Mouse (Mus musculus) stomach, embryonic 16.5 days (tissue): ENCODE measurements around the gene Vps35l. TPM values are rescaled to one million over a fixed set of nuclear protein-coding genes. Genes with fewer than 3 reads are reported as not detected.

ENCODE experiments used
- ATAC-seq: fragments of 200-750 bp; cut with Nextera tagmentation; 2 replicates; pipeline ENCODE4 v1.8.0; 2017; ENCODE audit warnings: moderate number of reproducible peaks, moderate TSS enrichment; ENCODE audit not compliant: insufficient read depth, low FRiP score
- H3K27ac ChIP-seq: fragments of 300-500 bp; sonication (generic); 2 replicates; pipeline ENCODE4 v1.5.1; 2014; ENCODE audit warnings: low read length
- H3K27me3 ChIP-seq: fragments of 300-500 bp; sonication (generic); 2 replicates; pipeline ENCODE4 v1.6.1; 2014; ENCODE audit warnings: low read length, control low read depth, mixed read lengths; ENCODE audit not compliant: control insufficient read depth, insufficient read depth
- H3K36me3 ChIP-seq: fragments of 300-500 bp; sonication (generic); 2 replicates; pipeline ENCODE4 v1.6.1; 2014; ENCODE audit warnings: low read length; ENCODE audit not compliant: control insufficient read depth, insufficient read depth
- H3K4me1 ChIP-seq: fragments of 300-500 bp; sonication (generic); 2 replicates; pipeline ENCODE4 v1.6.1; 2014; ENCODE audit warnings: low read length, control low read depth, mixed read lengths; ENCODE audit not compliant: control insufficient read depth, insufficient read depth
- H3K4me2 ChIP-seq: fragments of 300-500 bp; sonication (generic); 2 replicates; pipeline ENCODE4 v1.6.1; 2014; ENCODE audit warnings: low read depth, low read length, mixed read lengths
- H3K4me3 ChIP-seq: fragments of 300-500 bp; sonication (generic); replicated peaks from 2 replicates; pipeline ENCODE4 v1.5.1; 2014; ENCODE audit warnings: mild to moderate bottlenecking, low read length
- H3K9ac ChIP-seq: fragments of 300-500 bp; sonication (generic); 2 replicates; pipeline ENCODE4 v1.6.1; 2014; ENCODE audit warnings: low read length
- H3K9me3 ChIP-seq: fragments of 300-500 bp; sonication (generic); replicated peaks from 2 replicates; pipeline ENCODE4 v1.6.1; 2016; ENCODE audit warnings: low read length, control low read depth; ENCODE audit not compliant: control insufficient read depth
- WGBS: fragments of 180-500 bp; shearing (Covaris S2); extraction: QIAGEN DNeasy Blood & Tissue Kit; methylation state at CpG from one replicate; pipeline ENCODE4 v1.1.7; 2014; 5-methylcytosine and 5-hydroxymethylcytosine counted together
- polyA plus RNA-seq: library from polyadenylated mRNA; unstranded; fragments of >200 nt; fragmentation: Nextera tagmentation; extraction: Ambion mirVana; gene quantifications from 2 replicates; pipeline ENCODE4 v1.2.1, GENCODE M21; 2015

Gene Vps35l
- polyA plus RNA-seq, 1 experiment from 2014 or later, result 57.2 TPM

GRCm38 (mm10) chr7:118747891-118748672, 8.1 kb downstream of the Vps35l start:
- WGBS, result 90% methylated on average over 12 of the region's 12 CpGs
- no peak for ATAC-seq
- H3K36me3 ChIP-seq, result peaks cover 16% of the 10 kb centered on the region

GRCm38 (mm10) chr7:118749706-118750105, 9.7 kb downstream of the Vps35l start:
- Histone ChIP-seq H3K4me3 (no peak overlapping the region), H3K4me1 (no peaks in the 10 kb centered on the region), H3K36me3 (peaks cover 14% of the 10 kb centered on the region), H3K4me2 (no peak overlapping the region), H3K27me3 (no peaks in the 10 kb centered on the region), H3K27ac (no peak overlapping the region), H3K9ac (no peak overlapping the region), H3K9me3 (no peaks in the 10 kb centered on the region)
- no peak for ATAC-seq
- 76% methylated on average over 8 of the region's 8 CpGs for WGBS

More at GRCm38 (mm10) chr7:118747891-118748672, 8.1 kb downstream of the Vps35l start:
- no peak overlapping the region for H3K27ac ChIP-seq
- H3K4me3 ChIP-seq, result no peak overlapping the region
- H3K4me2 ChIP-seq, result no peak overlapping the region
- no peaks in the 10 kb centered on the region for H3K27me3 ChIP-seq
- H3K9me3 ChIP-seq, result no peaks in the 10 kb centered on the region
- H3K9ac ChIP-seq, result no peak overlapping the region
- H3K4me1 ChIP-seq, result no peaks in the 10 kb centered on the region

- Histone ChIP-seq H3K27ac (no peak overlapping the region), H3K4me1 (no peaks in the 10 kb centered on the region), H3K4me3 (no peak overlapping the region), H3K9me3 (no peaks in the 10 kb centered on the region), H3K36me3 (peaks cover 14% of the 10 kb centered on the region), H3K4me2 (no peak overlapping the region), H3K9ac (no peak overlapping the region), H3K27me3 (no peaks in the 10 kb centered on the region)
- no peak for ATAC-seq
- WGBS, result 83% methylated on average over 7 of the region's 7 CpGs
Observed at GRCm38 (mm10) chr7:118751625-118752024, 11.6 kb downstream of the Vps35l start.

- 55% methylated on average over 7 of the region's 7 CpGs for WGBS
- Histone ChIP-seq H3K9ac (no peak overlapping the region), H3K27ac (no peak overlapping the region), H3K4me1 (peaks cover 5% of the 10 kb centered on the region; the same call in 1 of the 2 replicates), H3K27me3 (no peaks in the 10 kb centered on the region), H3K4me2 (no peak overlapping the region), H3K36me3 (peaks cover 3% of the 10 kb centered on the region), H3K9me3 (no peaks in the 10 kb centered on the region), H3K4me3 (no peak overlapping the region)
- no peak for ATAC-seq
Observed at GRCm38 (mm10) chr7:118755756-118756155, 15.7 kb downstream of the Vps35l start.

GRCm38 (mm10) chr7:118756490-118757265, 16.7 kb downstream of the Vps35l start:
- WGBS, result 92% methylated on average over 24 of the region's 24 CpGs
- Histone ChIP-seq H3K9ac (no peak overlapping the region), H3K4me1 (peaks cover 5% of the 10 kb centered on the region; the same call in 1 of the 2 replicates), H3K36me3 (peaks cover 3% of the 10 kb centered on the region), H3K27me3 (no peaks in the 10 kb centered on the region), H3K4me2 (no peak overlapping the region), H3K9me3 (no peaks in the 10 kb centered on the region), H3K27ac (no peak overlapping the region), H3K4me3 (no peak overlapping the region)
- no peak for ATAC-seq

GRCm38 (mm10) chr7:118758369-118758768, 18.3 kb downstream of the Vps35l start:
- WGBS, result 59% methylated on average over 4 of the region's 4 CpGs
- no peak overlapping the region for H3K9ac ChIP-seq
- no peak overlapping the region for H3K4me3 ChIP-seq
- 0 out of 2 replicates have a peak, but pooled peaks have one; percentile 60 for ATAC-seq
- no peak overlapping the region for H3K4me2 ChIP-seq
- peaks cover 3% of the 10 kb centered on the region for H3K36me3 ChIP-seq
- H3K27me3 ChIP-seq, result no peaks in the 10 kb centered on the region
- 0 out of 2 replicates have a peak overlapping the region, but pooled peaks have one; percentile 4 for H3K27ac ChIP-seq
- H3K4me1 ChIP-seq, result peaks cover 5% of the 10 kb centered on the region; the same call in 1 of the 2 replicates
- no peaks in the 10 kb centered on the region for H3K9me3 ChIP-seq

GRCm38 (mm10) chr7:118759372-118759771, 19.3 kb downstream of the Vps35l start:
- Histone ChIP-seq H3K9ac (0 out of 2 replicates have a peak overlapping the region, but pooled peaks have one; percentile 28), H3K27ac (0 out of 2 replicates have a peak overlapping the region, but pooled peaks have one; percentile 4), H3K4me3 (no peak overlapping the region), H3K9me3 (no peaks in the 10 kb centered on the region), H3K4me2 (no peak overlapping the region), H3K36me3 (peaks cover 3% of the 10 kb centered on the region; the same call in 1 of the 2 replicates), H3K4me1 (peaks cover 5% of the 10 kb centered on the region; the same call in 1 of the 2 replicates), H3K27me3 (no peaks in the 10 kb centered on the region)
- ATAC-seq, result no peak
- WGBS, result 37% methylated on average over 5 of the region's 5 CpGs

- Histone ChIP-seq H3K27ac (no peak overlapping the region), H3K36me3 (peaks cover 3% of the 10 kb centered on the region; the same call in 1 of the 2 replicates), H3K4me3 (no peak overlapping the region), H3K9me3 (no peaks in the 10 kb centered on the region), H3K4me2 (no peak overlapping the region), H3K4me1 (peaks cover 5% of the 10 kb centered on the region; the same call in 1 of the 2 replicates), H3K27me3 (no peaks in the 10 kb centered on the region), H3K9ac (no peak overlapping the region)
- 89% methylated on average over 11 of the region's 11 CpGs for WGBS
- no peak for ATAC-seq
Observed at GRCm38 (mm10) chr7:118763939-118764338, 23.9 kb downstream of the Vps35l start.

- no peaks in the 10 kb centered on the region for H3K27me3 ChIP-seq
- H3K4me1 ChIP-seq, result no peaks in the 10 kb centered on the region
- no peak for ATAC-seq
- no peaks in the 10 kb centered on the region for H3K9me3 ChIP-seq
- no peak overlapping the region for H3K9ac ChIP-seq
- H3K27ac ChIP-seq, result no peak overlapping the region
- H3K4me3 ChIP-seq, result no peak overlapping the region
- peaks cover 3% of the 10 kb centered on the region; the same call in 1 of the 2 replicates for H3K36me3 ChIP-seq
- H3K4me2 ChIP-seq, result no peak overlapping the region
- WGBS, result 82% methylated on average over 14 of the region's 14 CpGs
Observed at GRCm38 (mm10) chr7:118764725-118765124, 24.7 kb downstream of the Vps35l start.
